Mouse (Mus musculus): ENCODE results near the gene Cbfa2t3. TPM values are rescaled to one million over a fixed set of nuclear protein-coding genes. Genes with fewer than 3 reads are reported as not detected.

Gene Cbfa2t3
- total and polyA plus RNA-seq, 2 experiments = 0.28 to 1.3 TPM

DNA sequence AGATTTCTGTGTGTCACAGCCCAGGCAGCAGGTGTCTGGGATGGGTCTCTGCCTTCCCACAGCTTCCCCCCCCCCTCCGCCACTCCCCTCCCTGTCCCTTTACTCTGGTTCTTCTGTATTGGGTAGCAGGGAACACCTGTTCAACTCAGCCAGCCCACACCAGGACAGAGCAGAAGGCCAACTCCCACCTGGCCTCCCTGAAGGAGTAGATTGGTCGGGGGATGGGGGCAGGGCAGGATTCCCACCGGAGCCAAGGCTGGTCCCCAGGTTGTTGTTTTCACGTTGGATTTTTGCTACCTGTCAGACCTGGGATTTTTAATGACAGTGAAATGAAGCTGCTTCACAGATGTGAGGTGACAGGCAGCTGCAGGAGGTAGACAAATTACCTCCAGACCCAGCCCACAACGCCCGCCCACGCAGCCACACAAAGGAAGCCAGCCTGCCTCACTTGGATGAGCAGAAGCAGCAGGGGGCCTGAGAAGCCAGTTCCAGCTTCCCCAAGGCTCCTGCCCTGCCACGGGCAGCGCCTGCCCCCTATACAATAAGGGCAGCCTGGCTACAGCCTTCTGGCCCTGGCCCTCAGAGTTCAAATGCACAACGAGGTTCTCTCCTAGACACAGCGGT lies 40.3 kb upstream of the Cbfa2t3 start:
- Histone ChIP-seq H3K36me3 (ENCODE audit: control insufficient read depth, insufficient read depth, low read length) (no peaks in the 10 kb centered on the region), H3K27me3 (ENCODE audit: control insufficient read depth, insufficient read depth, low read length) (peaks cover 2% of the 10 kb centered on the region; the same call in 1 of the 2 replicates), H3K9ac (ENCODE audit: low read depth, low read length) (no peak overlapping the region), H3K79me2 (ENCODE audit: control insufficient read depth, insufficient read depth, low read length) (no peaks in the 10 kb centered on the region), H3K4me3 (ENCODE audit: insufficient read depth, low read depth, low read length) (no peak overlapping the region), H3K4me1 (ENCODE audit: control insufficient read depth, insufficient read depth, low read length) (no peaks in the 10 kb centered on the region), H3K27ac (replicated peaks; ENCODE audit: insufficient read depth, low read depth, low read length) (no peak overlapping the region)
- TF ChIP-seq CTCF (IDR thresholded peaks at IDR 0.05; ENCODE audit: low read depth, low read length) (no peak), POLR2A (IDR thresholded peaks at IDR 0.05; ENCODE audit: extremely low read depth, insufficient read depth, low read length) (no peak)
- 42% methylated on average over 11 of the region's 11 CpGs for WGBS
- no peak for DNase-seq (ENCODE audit: extremely low read depth, low read depth, low spot score)

DNA sequence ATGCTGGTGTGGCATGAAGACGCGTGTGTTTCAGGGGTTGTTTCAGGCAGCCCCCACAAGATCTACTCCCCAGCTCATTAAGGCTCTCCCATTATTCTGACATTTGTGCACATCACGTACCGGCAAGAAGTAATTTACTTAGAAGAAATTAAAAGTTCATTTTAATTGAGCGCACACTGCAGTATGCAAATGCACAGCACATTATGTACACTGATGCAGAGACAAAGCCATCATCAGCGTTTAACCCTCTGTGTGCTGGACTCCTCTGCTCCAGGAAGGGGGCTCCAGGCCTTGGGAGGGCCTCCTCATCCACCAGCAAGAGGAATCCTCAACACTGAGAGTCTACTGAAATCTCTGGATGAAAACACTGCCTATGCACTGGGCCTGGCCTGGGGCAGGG lies 39.0 kb upstream of the Cbfa2t3 start:
- WGBS = 87% methylated on average over 6 of the region's 6 CpGs
- TF ChIP-seq POLR2A (IDR thresholded peaks at IDR 0.05; ENCODE audit: extremely low read depth, insufficient read depth, low read length) = no peak
- TF ChIP-seq CTCF (IDR thresholded peaks at IDR 0.05; ENCODE audit: low read depth, low read length) = no peak
- Histone ChIP-seq H3K27ac (replicated peaks; ENCODE audit: insufficient read depth, low read depth, low read length) (no peak overlapping the region), H3K4me3 (ENCODE audit: insufficient read depth, low read depth, low read length) (no peak overlapping the region), H3K9ac (ENCODE audit: low read depth, low read length) (no peak overlapping the region), H3K27me3 (ENCODE audit: control insufficient read depth, insufficient read depth, low read length) (peaks cover 2% of the 10 kb centered on the region; the same call in 1 of the 2 replicates), H3K36me3 (ENCODE audit: control insufficient read depth, insufficient read depth, low read length) (no peaks in the 10 kb centered on the region), H3K4me1 (ENCODE audit: control insufficient read depth, insufficient read depth, low read length) (no peaks in the 10 kb centered on the region), H3K79me2 (ENCODE audit: control insufficient read depth, insufficient read depth, low read length) (no peaks in the 10 kb centered on the region)
- no peak for DNase-seq (ENCODE audit: extremely low read depth, low read depth, low spot score)

DNA sequence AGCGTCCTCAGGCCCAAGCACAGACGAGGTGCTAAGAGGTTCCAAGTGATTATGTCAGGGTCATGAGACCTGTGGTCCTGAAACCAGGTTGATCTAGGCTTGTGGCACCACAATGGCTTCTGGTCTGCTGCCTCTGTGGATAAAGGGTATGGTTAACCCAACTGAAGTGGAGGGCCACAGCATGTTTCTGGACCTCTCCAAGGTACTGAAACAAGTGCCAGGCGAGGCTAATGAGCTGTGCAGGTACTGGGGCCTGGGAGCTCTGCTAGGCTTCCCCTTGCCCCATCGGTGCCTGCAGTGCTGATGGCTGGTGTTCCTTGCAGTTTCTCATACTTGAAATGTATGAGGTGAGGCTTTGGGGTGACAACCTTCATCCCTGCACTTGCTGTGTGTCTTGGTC lies 38.2 kb upstream of the Cbfa2t3 start:
- H3K27ac ChIP-seq (replicated peaks; ENCODE audit: insufficient read depth, low read depth, low read length) = no peak overlapping the region

DNA sequence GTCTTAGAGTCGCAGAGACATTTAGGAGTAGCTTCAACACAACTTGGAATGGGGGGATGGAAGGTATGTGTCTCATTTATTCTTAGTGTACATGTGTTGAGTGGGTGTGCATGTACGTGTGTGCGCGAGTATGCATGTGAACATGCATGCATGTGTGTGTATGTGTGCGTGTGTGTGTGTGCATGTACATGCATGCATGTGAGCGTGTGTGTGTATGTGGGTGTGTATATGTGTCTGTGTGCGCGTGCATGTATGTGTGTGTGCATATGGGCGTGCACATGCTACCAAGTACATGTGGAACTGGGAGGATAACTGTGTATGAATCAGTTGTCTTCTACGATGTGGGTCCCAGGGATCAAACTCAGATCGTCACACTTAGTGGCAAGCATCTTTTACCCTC lies 37.7 kb upstream of the Cbfa2t3 start:
- Histone ChIP-seq H3K27ac (replicated peaks; ENCODE audit: insufficient read depth, low read depth, low read length) (no peak overlapping the region), H3K79me2 (ENCODE audit: control insufficient read depth, insufficient read depth, low read length) (no peaks in the 10 kb centered on the region), H3K36me3 (ENCODE audit: control insufficient read depth, insufficient read depth, low read length) (no peaks in the 10 kb centered on the region), H3K4me1 (ENCODE audit: control insufficient read depth, insufficient read depth, low read length) (no peaks in the 10 kb centered on the region), H3K27me3 (ENCODE audit: control insufficient read depth, insufficient read depth, low read length) (peaks cover under 1% of the 10 kb centered on the region; the same call in 1 of the 2 replicates), H3K4me3 (ENCODE audit: insufficient read depth, low read depth, low read length) (no peak overlapping the region), H3K9ac (ENCODE audit: low read depth, low read length) (no peak overlapping the region)
- 85% methylated on average over 11 of the region's 11 CpGs for WGBS
- no peak for TF ChIP-seq POLR2A (IDR thresholded peaks at IDR 0.05; ENCODE audit: extremely low read depth, insufficient read depth, low read length)
- TF ChIP-seq CTCF (IDR thresholded peaks at IDR 0.05; ENCODE audit: low read depth, low read length) = no peak
- no peak for DNase-seq (ENCODE audit: extremely low read depth, low read depth, low spot score)

More for the DNA sequence above, 38.2 kb upstream of the Cbfa2t3 start:
- TF ChIP-seq POLR2A (IDR thresholded peaks at IDR 0.05; ENCODE audit: extremely low read depth, insufficient read depth, low read length) = no peak
- TF ChIP-seq CTCF (IDR thresholded peaks at IDR 0.05; ENCODE audit: low read depth, low read length) = no peak
- Histone ChIP-seq H3K27me3 (ENCODE audit: control insufficient read depth, insufficient read depth, low read length) (peaks cover 2% of the 10 kb centered on the region; the same call in 1 of the 2 replicates), H3K36me3 (ENCODE audit: control insufficient read depth, insufficient read depth, low read length) (no peaks in the 10 kb centered on the region), H3K4me3 (ENCODE audit: insufficient read depth, low read depth, low read length) (no peak overlapping the region), H3K4me1 (ENCODE audit: control insufficient read depth, insufficient read depth, low read length) (no peaks in the 10 kb centered on the region), H3K9ac (ENCODE audit: low read depth, low read length) (no peak overlapping the region), H3K79me2 (ENCODE audit: control insufficient read depth, insufficient read depth, low read length) (no peaks in the 10 kb centered on the region)
- no peak for DNase-seq (ENCODE audit: extremely low read depth, low read depth, low spot score)
- 66% methylated on average over 4 of the region's 4 CpGs for WGBS

GRCm38 (mm10) chr8:122735542-122736473 lies 36.9 kb upstream of the Cbfa2t3 start:
- H3K27me3 ChIP-seq (ENCODE audit: control insufficient read depth, insufficient read depth, low read length) = no peaks in the 10 kb centered on the region
- H3K36me3 ChIP-seq (ENCODE audit: control insufficient read depth, insufficient read depth, low read length) = no peaks in the 10 kb centered on the region
- no peak overlapping the region for H3K27ac ChIP-seq (replicated peaks; ENCODE audit: insufficient read depth, low read depth, low read length)
- peak; percentile 8 for DNase-seq (ENCODE audit: extremely low read depth, low read depth, low spot score)
- no peak overlapping the region for H3K4me3 ChIP-seq (ENCODE audit: insufficient read depth, low read depth, low read length)
- H3K4me1 ChIP-seq (ENCODE audit: control insufficient read depth, insufficient read depth, low read length) = no peaks in the 10 kb centered on the region
- 46% methylated on average over 19 of the region's 19 CpGs for WGBS
- TF ChIP-seq CTCF (IDR thresholded peaks at IDR 0.05; ENCODE audit: low read depth, low read length) (no peak), POLR2A (IDR thresholded peaks at IDR 0.05; ENCODE audit: extremely low read depth, insufficient read depth, low read length) (no peak)
- no peaks in the 10 kb centered on the region for H3K79me2 ChIP-seq (ENCODE audit: control insufficient read depth, insufficient read depth, low read length)
- no peak overlapping the region for H3K9ac ChIP-seq (ENCODE audit: low read depth, low read length)

All from liver, adult 2 months (tissue).